Mouse (Mus musculus) heart, embryonic 11.5 days (tissue): ENCODE data around the gene Acot1. TPM values are rescaled to one million over a fixed set of nuclear protein-coding genes. Genes with fewer than 3 reads are reported as not detected.
"Not testable (repeated sequence)": the region's sequence is repeated elsewhere in the genome, so short reads cannot be mapped to it uniquely, and the experiment has no call there.

Experiments used
- ATAC-seq: fragments of 200-750 bp; cut with Nextera tagmentation; replicated peaks from 2 replicates; pipeline ENCODE4 v1.8.0; 2017; ENCODE audit warnings: moderate library complexity; ENCODE audit not compliant: insufficient number of reproducible peaks, low FRiP score, low TSS enrichment
- H3K27ac ChIP-seq: fragments of 300-500 bp; sonication (generic); 2 replicates; pipeline ENCODE4 v1.5.1; 2014; ENCODE audit warnings: mild to moderate bottlenecking, low read depth, low read length
- H3K27me3 ChIP-seq: fragments of 300-500 bp; sonication (generic); 2 replicates; pipeline ENCODE4 v1.6.1; 2014; ENCODE audit warnings: mild to moderate bottlenecking, low read length, mixed read lengths; ENCODE audit not compliant: control insufficient read depth, insufficient read depth
- H3K36me3 ChIP-seq: fragments of 300-500 bp; sonication (generic); 2 replicates; pipeline ENCODE4 v1.6.1; 2014; ENCODE audit warnings: mild to moderate bottlenecking, low read length, moderate library complexity, mixed read lengths; ENCODE audit not compliant: control insufficient read depth, insufficient read depth
- H3K4me1 ChIP-seq: fragments of 300-500 bp; sonication (generic); 2 replicates; pipeline ENCODE4 v1.6.1; 2014; ENCODE audit warnings: low read length; ENCODE audit not compliant: control insufficient read depth, insufficient read depth
- H3K4me2 ChIP-seq: fragments of 300-500 bp; sonication (generic); 2 replicates; pipeline ENCODE4 v1.6.1; 2014; ENCODE audit warnings: mild to moderate bottlenecking, moderate library complexity
- H3K4me3 ChIP-seq: fragments of 300-500 bp; sonication (generic); 2 replicates; pipeline ENCODE4 v1.5.1; 2014; ENCODE audit warnings: low read depth, low read length
- H3K9ac ChIP-seq: fragments of 300-500 bp; sonication (generic); 2 replicates; pipeline ENCODE4 v1.6.1; 2014; ENCODE audit warnings: mild to moderate bottlenecking, low read depth, low read length, moderate library complexity
- H3K9me3 ChIP-seq: fragments of 300-500 bp; sonication (generic); replicated peaks from 2 replicates; pipeline ENCODE4 v1.6.1; 2016; ENCODE audit warnings: low read length; ENCODE audit not compliant: control insufficient read depth
- WGBS: fragments of 180-500 bp; shearing (Covaris S2); extraction: QIAGEN DNeasy Blood & Tissue Kit; methylation state at CpG from one replicate; pipeline ENCODE4 v1.1.7; 2014; ENCODE audit not compliant: insufficient replicate concordance; 5-methylcytosine and 5-hydroxymethylcytosine counted together
- polyA plus RNA-seq: library from polyadenylated mRNA; unstranded; fragments of >200 nt; fragmentation: Nextera tagmentation; extraction: Ambion mirVana; gene quantifications from 2 replicates; pipeline ENCODE4 v1.2.1, GENCODE M21; 2014

The Acot1 gene
- polyA plus RNA-seq, 1 experiment from 2014 or later, result 20.7 TPM

- peaks cover 7% of the 10 kb centered on the region for H3K4me1 ChIP-seq
- H3K4me3 ChIP-seq, result peak overlapping the region; percentile 60
- ATAC-seq, result no peak
- peak overlapping the region; percentile 67 for H3K4me2 ChIP-seq
- no peaks in the 10 kb centered on the region for H3K27me3 ChIP-seq
- peak overlapping the region; percentile 94 for H3K27ac ChIP-seq
- peak overlapping the region; percentile 86 for H3K9ac ChIP-seq
- H3K36me3 ChIP-seq, result no peaks in the 10 kb centered on the region; the same call in 1 of the 2 replicates
- WGBS, result 72% methylated on average over 4 of the region's 4 CpGs
- H3K9me3 ChIP-seq, result no peaks in the 10 kb centered on the region
These were observed 20.8 kb upstream of the Acot1 start for GRCm38 (mm10) chr12:83988483-83988882.

GRCm38 (mm10) chr12:83989378-83989777, 19.9 kb upstream of the Acot1 start:
- Histone ChIP-seq H3K27ac (no peak overlapping the region), H3K4me3 (no peak overlapping the region), H3K4me1 (peaks cover 7% of the 10 kb centered on the region), H3K9me3 (no peaks in the 10 kb centered on the region), H3K36me3 (no peaks in the 10 kb centered on the region; the same call in 1 of the 2 replicates), H3K27me3 (no peaks in the 10 kb centered on the region), H3K4me2 (no peak overlapping the region), H3K9ac (no peak overlapping the region)
- 94% methylated on average over 4 of the region's 4 CpGs for WGBS
- no peak for ATAC-seq

- ATAC-seq, result no peak
- H3K27ac ChIP-seq, result no peak overlapping the region
- peaks cover 3% of the 10 kb centered on the region; the same call in 1 of the 2 replicates for H3K9me3 ChIP-seq
- no peak overlapping the region for H3K4me2 ChIP-seq
- WGBS, result 63% methylated on average over 2 of the region's 2 CpGs
- H3K27me3 ChIP-seq, result no peaks in the 10 kb centered on the region
- H3K36me3 ChIP-seq, result no peaks in the 10 kb centered on the region; the same call in 1 of the 2 replicates
- H3K4me1 ChIP-seq, result peaks cover 3% of the 10 kb centered on the region; the same call in 1 of the 2 replicates
- H3K4me3 ChIP-seq, result no peak overlapping the region
- no peak overlapping the region for H3K9ac ChIP-seq
These were observed 12.1 kb upstream of the Acot1 start for GRCm38 (mm10) chr12:83997221-83997620.

- ATAC-seq, result no peak
- peaks cover 5% of the 10 kb centered on the region; the same call in 1 of the 2 replicates for H3K9me3 ChIP-seq
- no peak overlapping the region for H3K27ac ChIP-seq
- H3K4me2 ChIP-seq, result no peak overlapping the region
- WGBS, result 47% methylated on average over 11 of the region's 11 CpGs
- no peak overlapping the region for H3K4me3 ChIP-seq
- H3K9ac ChIP-seq, result no peak overlapping the region
- H3K36me3 ChIP-seq, result no peaks in the 10 kb centered on the region; the same call in 1 of the 2 replicates
- peaks cover 3% of the 10 kb centered on the region; the same call in 1 of the 2 replicates for H3K4me1 ChIP-seq
- H3K27me3 ChIP-seq, result no peaks in the 10 kb centered on the region
These were observed 10.8 kb upstream of the Acot1 start for GRCm38 (mm10) chr12:83998341-83999107.

GRCm38 (mm10) chr12:83999237-83999636, 10.1 kb upstream of the Acot1 start:
- H3K9me3 ChIP-seq, H3K4me3 ChIP-seq, H3K27ac ChIP-seq, ATAC-seq, H3K27me3 ChIP-seq, H3K9ac ChIP-seq, H3K4me2 ChIP-seq, H3K36me3 ChIP-seq, H3K4me1 ChIP-seq: not testable (repeated sequence)
- WGBS, result 47% methylated on average over 8 of the region's 8 CpGs

GRCm38 (mm10) chr12:84000418-84000817, 8.9 kb upstream of the Acot1 start:
- Histone ChIP-seq H3K4me1 (peaks cover 3% of the 10 kb centered on the region; the same call in 1 of the 2 replicates), H3K4me3 (no peak overlapping the region), H3K27ac (no peak overlapping the region), H3K36me3 (no peaks in the 10 kb centered on the region), H3K9ac (no peak overlapping the region), H3K27me3 (no peaks in the 10 kb centered on the region), H3K9me3 (peaks cover 5% of the 10 kb centered on the region; the same call in 1 of the 2 replicates), H3K4me2 (no peak overlapping the region)
- WGBS, result 59% methylated on average over 3 of the region's 3 CpGs
- ATAC-seq, result no peak

GRCm38 (mm10) chr12:84003866-84004265, 5.4 kb upstream of the Acot1 start:
- H3K4me3 ChIP-seq, result no peak overlapping the region
- peaks cover 5% of the 10 kb centered on the region; the same call in 1 of the 2 replicates for H3K9me3 ChIP-seq
- H3K4me1 ChIP-seq, result peaks cover 5% of the 10 kb centered on the region; the same call in 1 of the 2 replicates
- H3K27me3 ChIP-seq, result no peaks in the 10 kb centered on the region
- ATAC-seq, result no peak
- H3K36me3 ChIP-seq, result no peaks in the 10 kb centered on the region
- no peak overlapping the region for H3K9ac ChIP-seq
- WGBS, result 88% methylated on average over 1 of the region's 1 CpGs
- no peak overlapping the region for H3K27ac ChIP-seq
- no peak overlapping the region for H3K4me2 ChIP-seq

- Histone ChIP-seq H3K4me3 (no peak overlapping the region), H3K4me2 (no peak overlapping the region), H3K9me3 (no peaks in the 10 kb centered on the region), H3K4me1 (peaks cover 7% of the 10 kb centered on the region; the same call in 1 of the 2 replicates), H3K36me3 (no peaks in the 10 kb centered on the region), H3K27ac (no peak overlapping the region), H3K27me3 (no peaks in the 10 kb centered on the region), H3K9ac (no peak overlapping the region)
- WGBS, result 94% methylated on average over 10 of the region's 12 CpGs
- no peak for ATAC-seq
These were observed 1.0 kb upstream of the Acot1 start for GRCm38 (mm10) chr12:84008251-84008650.
